Mouse (Mus musculus) stomach, embryonic 16.5 days (tissue): ENCODE measurements at regions not wholly inside any gene's neighbourhood (a gene's known extent, or its start where the extent isn't known, plus 50 kb on each side); places are given as distances from the start of the nearest gene placed in this dataset.

Experiments used
- ATAC-seq: fragments of 200-750 bp; cut with Nextera tagmentation; 2 replicates; pipeline ENCODE4 v1.8.0; 2017; ENCODE audit warnings: moderate number of reproducible peaks, moderate TSS enrichment; ENCODE audit not compliant: insufficient read depth, low FRiP score
- H3K27ac ChIP-seq: fragments of 300-500 bp; sonication (generic); 2 replicates; pipeline ENCODE4 v1.5.1; 2014; ENCODE audit warnings: low read length
- H3K27me3 ChIP-seq: fragments of 300-500 bp; sonication (generic); 2 replicates; pipeline ENCODE4 v1.6.1; 2014; ENCODE audit warnings: low read length, control low read depth, mixed read lengths; ENCODE audit not compliant: control insufficient read depth, insufficient read depth
- H3K36me3 ChIP-seq: fragments of 300-500 bp; sonication (generic); 2 replicates; pipeline ENCODE4 v1.6.1; 2014; ENCODE audit warnings: low read length; ENCODE audit not compliant: control insufficient read depth, insufficient read depth
- H3K4me1 ChIP-seq: fragments of 300-500 bp; sonication (generic); 2 replicates; pipeline ENCODE4 v1.6.1; 2014; ENCODE audit warnings: low read length, control low read depth, mixed read lengths; ENCODE audit not compliant: control insufficient read depth, insufficient read depth
- H3K4me2 ChIP-seq: fragments of 300-500 bp; sonication (generic); 2 replicates; pipeline ENCODE4 v1.6.1; 2014; ENCODE audit warnings: low read depth, low read length, mixed read lengths
- H3K4me3 ChIP-seq: fragments of 300-500 bp; sonication (generic); replicated peaks from 2 replicates; pipeline ENCODE4 v1.5.1; 2014; ENCODE audit warnings: mild to moderate bottlenecking, low read length
- H3K9ac ChIP-seq: fragments of 300-500 bp; sonication (generic); 2 replicates; pipeline ENCODE4 v1.6.1; 2014; ENCODE audit warnings: low read length
- H3K9me3 ChIP-seq: fragments of 300-500 bp; sonication (generic); replicated peaks from 2 replicates; pipeline ENCODE4 v1.6.1; 2016; ENCODE audit warnings: low read length, control low read depth; ENCODE audit not compliant: control insufficient read depth
- WGBS: fragments of 180-500 bp; shearing (Covaris S2); extraction: QIAGEN DNeasy Blood & Tissue Kit; methylation state at CpG from one replicate; pipeline ENCODE4 v1.1.7; 2014; 5-methylcytosine and 5-hydroxymethylcytosine counted together

DNA sequence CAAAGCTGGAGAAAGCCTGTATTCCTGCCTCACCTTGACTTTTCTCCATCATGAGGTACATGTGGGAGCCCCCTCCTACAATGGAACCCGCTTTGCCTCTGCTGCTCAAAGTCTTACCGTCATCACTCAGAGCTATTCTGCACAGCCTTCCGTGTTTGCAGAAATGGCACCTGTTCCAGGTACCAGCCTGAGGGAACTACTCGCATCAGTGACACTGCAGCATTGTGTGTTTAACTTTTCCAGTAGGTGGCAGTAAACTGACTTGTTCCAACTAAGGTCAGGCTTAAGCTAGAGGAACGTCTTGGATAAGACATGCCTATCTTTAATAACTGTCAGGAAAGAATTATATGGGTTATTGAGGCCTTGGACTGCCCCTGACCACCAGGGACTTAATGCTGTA lies 71.4 kb downstream of the Fam173b start:
- 45% methylated on average over 5 of the region's 5 CpGs for WGBS
- Histone ChIP-seq H3K9me3 (no peaks in the 10 kb centered on the region), H3K9ac (no peak overlapping the region), H3K4me2 (no peak overlapping the region), H3K27ac (no peak overlapping the region), H3K36me3 (no peaks in the 10 kb centered on the region), H3K4me1 (no peaks in the 10 kb centered on the region), H3K4me3 (no peak overlapping the region), H3K27me3 (no peaks in the 10 kb centered on the region)
- ATAC-seq, result no peak

DNA sequence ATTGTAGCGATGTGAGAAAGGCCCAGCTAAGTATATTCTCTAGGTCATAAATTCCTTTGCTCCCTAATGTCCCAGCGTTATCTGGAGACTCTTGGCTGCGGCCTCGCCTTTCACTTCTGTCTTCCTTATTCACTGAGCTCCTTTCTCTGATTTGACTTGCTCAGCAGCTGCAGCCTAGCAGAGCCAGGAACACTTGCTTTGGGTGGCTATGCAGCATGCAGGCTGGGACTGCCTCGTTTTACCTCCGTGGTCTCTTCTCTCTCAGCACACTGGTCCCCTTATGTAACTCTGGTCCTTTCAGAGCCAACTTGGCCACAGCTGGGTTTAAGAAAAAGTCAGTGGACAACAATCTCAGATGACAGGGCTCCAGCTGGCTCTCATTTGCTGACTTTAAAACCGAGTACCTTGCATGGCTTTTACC lies 75.1 kb downstream of the Fam173b start:
- Histone ChIP-seq H3K27me3 (no peaks in the 10 kb centered on the region), H3K4me2 (no peak overlapping the region), H3K27ac (no peak overlapping the region), H3K9ac (no peak overlapping the region), H3K36me3 (no peaks in the 10 kb centered on the region), H3K4me1 (no peaks in the 10 kb centered on the region), H3K4me3 (no peak overlapping the region), H3K9me3 (no peaks in the 10 kb centered on the region)
- 39% methylated on average over 7 of the region's 7 CpGs for WGBS
- ATAC-seq, result no peak

DNA sequence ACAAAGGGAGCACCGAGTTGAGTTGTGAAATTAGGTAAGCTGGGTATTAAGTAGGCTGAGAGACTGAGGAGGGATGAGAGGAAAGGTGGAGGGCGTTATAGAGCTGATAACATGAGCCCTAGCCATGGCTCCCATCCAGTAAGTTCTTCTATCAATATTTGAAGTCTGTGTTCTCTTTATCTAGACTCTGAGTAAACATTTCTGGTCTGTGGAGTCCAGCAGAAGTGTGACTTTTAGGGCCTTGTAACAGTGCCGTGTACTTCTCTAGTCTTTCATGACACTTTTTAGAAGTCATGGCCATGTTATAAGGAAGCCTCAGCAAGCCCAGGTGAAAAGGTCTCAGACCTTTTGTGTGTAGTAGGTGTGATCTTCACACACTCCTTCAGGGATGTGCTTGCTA lies 91.5 kb downstream of the Fam173b start:
- no peak overlapping the region for H3K27ac ChIP-seq
- ATAC-seq, result no peak
- no peak overlapping the region for H3K4me2 ChIP-seq
- no peak overlapping the region for H3K9ac ChIP-seq
- no peaks in the 10 kb centered on the region for H3K4me1 ChIP-seq
- H3K9me3 ChIP-seq, result no peaks in the 10 kb centered on the region
- WGBS, result 53% methylated on average over 3 of the region's 3 CpGs
- H3K36me3 ChIP-seq, result no peaks in the 10 kb centered on the region
- H3K27me3 ChIP-seq, result no peaks in the 10 kb centered on the region
- no peak overlapping the region for H3K4me3 ChIP-seq

DNA sequence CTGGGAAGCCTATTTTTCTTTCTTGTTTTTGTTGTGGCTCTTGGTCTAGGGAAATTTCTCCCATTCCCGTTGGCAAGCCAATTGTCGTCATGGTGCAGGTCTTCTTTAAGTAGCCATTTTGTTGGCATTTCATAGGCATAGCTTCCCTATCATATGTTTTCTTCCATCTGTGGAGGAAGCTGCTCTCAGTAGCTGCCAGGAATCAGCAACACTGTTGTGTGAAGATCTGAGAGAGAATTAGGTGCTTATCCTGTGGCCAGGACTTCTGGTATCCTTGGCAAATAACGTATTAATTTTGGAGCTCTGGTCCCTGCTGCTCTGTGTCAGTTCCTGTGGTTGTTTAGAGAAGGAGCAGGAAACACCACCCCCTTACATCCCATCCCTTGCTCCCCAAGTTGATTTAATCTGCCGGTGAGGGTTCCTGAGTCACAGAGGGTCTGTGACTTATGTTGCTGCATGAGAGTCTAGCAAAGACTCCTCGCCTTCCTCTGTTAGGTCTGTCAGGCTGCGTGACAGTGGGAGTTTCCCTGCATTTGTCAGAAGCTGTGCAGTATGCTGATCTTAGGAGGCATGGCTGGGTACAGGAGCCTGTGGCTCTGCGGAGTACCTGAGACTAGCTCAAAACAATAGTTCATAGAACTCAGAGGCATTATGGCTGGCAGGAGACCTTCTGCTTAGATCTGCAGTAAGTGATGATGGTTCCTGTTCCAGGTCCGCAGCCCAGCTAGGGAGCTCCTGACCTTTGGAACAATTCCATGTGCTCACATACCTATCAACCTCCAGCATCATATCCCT lies 93.4 kb downstream of the Fam173b start:
- Histone ChIP-seq H3K27me3 (no peaks in the 10 kb centered on the region), H3K36me3 (no peaks in the 10 kb centered on the region), H3K9ac (no peak overlapping the region), H3K27ac (no peak overlapping the region), H3K4me3 (no peak overlapping the region), H3K4me1 (no peaks in the 10 kb centered on the region), H3K4me2 (no peak overlapping the region), H3K9me3 (no peaks in the 10 kb centered on the region)
- ATAC-seq, result no peak
- 78% methylated on average over 8 of the region's 8 CpGs for WGBS

DNA sequence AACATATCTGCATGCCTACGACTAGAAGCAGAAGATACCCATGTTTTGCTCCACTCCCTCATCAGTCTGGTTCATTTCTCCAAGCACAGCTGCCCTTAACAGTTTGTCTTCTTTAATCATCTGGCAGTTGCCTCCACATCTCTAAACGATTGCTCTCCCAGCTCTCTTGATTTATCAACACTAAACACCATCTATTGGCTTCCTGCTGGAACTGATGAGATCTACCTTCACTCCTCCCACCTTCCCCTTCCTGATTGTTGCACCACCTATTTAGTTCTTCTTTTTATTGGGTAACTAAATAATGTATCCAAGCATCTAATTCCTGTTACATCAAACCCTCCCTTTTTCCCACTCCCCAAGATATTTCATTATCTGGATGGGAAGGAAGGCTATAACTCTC lies 101.7 kb downstream of the Fam173b start:
- Histone ChIP-seq H3K9me3 (no peaks in the 10 kb centered on the region), H3K4me2 (no peak overlapping the region), H3K27ac (no peak overlapping the region), H3K4me3 (no peak overlapping the region), H3K4me1 (no peaks in the 10 kb centered on the region), H3K27me3 (no peaks in the 10 kb centered on the region), H3K36me3 (no peaks in the 10 kb centered on the region), H3K9ac (no peak overlapping the region)
- ATAC-seq, result no peak
- 80% methylated on average over 2 of the region's 2 CpGs for WGBS

DNA sequence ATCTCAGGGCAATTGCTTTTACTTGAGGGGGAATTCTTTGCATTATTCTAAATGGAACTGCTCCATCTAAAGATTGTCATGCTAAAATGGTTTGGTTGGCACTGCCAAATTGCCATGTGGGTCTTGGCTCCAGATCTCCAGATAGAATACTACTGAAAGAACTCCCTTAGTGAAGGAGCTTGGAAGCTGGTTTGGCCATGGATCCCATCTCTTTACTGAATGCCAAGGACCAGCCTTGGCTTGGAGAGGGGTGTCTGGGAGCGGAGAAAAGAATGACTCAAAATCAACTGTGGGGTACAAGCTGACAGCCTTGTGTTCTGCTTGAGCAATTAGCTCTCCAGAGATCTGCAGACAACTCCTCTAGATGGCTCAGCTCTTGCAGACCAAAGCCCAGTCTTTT lies 105.8 kb downstream of the Fam173b start:
- H3K9ac ChIP-seq, result no peak overlapping the region
- H3K27ac ChIP-seq, result no peak overlapping the region
- no peak overlapping the region for H3K4me3 ChIP-seq
- 75% methylated on average over 1 of the region's 1 CpGs for WGBS
- H3K4me2 ChIP-seq, result no peak overlapping the region
- no peaks in the 10 kb centered on the region for H3K9me3 ChIP-seq
- H3K27me3 ChIP-seq, result no peaks in the 10 kb centered on the region
- no peak for ATAC-seq
- no peaks in the 10 kb centered on the region for H3K36me3 ChIP-seq
- no peaks in the 10 kb centered on the region for H3K4me1 ChIP-seq

DNA sequence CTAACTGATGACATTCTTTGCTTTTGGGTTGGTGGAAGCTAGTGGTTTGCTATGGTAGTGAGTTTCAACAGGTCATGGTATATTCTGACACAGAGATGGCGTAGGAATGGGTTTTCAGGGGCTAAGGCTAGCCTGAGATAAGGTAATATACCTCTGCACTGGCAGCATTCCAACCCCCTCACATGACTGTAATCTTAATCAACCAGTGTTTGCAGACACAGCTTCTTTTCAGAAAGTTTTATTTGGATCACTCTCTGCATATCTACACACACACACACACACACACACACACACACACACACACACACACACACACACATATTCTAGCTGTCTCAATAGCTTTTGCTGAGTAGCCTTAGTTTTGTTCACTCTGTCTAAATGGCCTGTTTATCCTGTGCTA lies 119.4 kb downstream of the Fam173b start:
- WGBS, result 83% methylated on average over 1 of the region's 1 CpGs
- Histone ChIP-seq H3K9ac (no peak overlapping the region), H3K4me1 (no peaks in the 10 kb centered on the region), H3K27ac (no peak overlapping the region), H3K4me2 (no peak overlapping the region), H3K4me3 (no peak overlapping the region), H3K36me3 (no peaks in the 10 kb centered on the region), H3K9me3 (no peaks in the 10 kb centered on the region), H3K27me3 (no peaks in the 10 kb centered on the region)
- ATAC-seq, result no peak

DNA sequence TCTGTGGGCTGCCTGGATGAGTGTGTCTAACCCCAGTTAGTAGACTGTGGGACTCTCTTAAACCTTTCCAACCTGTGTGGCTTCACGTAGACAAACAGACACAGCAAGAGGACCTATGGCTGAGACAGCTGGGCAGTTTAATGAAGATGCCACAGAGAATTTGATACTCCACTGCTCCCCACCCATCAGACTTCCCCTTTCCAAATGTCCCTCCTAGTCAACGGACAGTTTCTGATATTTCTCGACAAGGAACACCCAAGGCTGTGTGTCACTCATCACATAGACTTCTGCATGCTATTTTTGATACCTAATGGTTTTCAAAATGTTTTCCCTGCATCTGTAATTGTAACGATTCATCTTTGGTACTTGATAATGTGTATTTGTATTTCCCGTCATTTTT lies 120.8 kb downstream of the Fam173b start:
- H3K36me3 ChIP-seq, result no peaks in the 10 kb centered on the region
- no peak for ATAC-seq
- 82% methylated on average over 5 of the region's 5 CpGs for WGBS

DNA sequence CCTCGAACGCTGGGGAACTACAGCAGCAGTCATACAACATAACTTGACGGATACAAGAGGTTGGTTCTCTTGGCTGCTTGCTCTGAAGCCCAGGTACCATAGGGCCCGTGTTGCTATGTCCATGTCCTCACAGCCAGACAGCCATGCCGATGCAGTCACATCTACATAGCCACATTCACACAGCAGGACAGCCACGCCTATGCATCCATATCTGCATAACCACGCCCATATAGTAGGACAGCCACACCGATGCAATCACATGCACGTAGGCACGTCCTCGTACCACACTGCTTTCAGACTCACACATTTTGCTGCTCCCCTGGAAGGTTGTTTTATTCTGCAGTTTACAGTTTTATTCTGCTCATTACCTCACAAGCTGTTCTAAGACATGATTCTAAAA lies 122.6 kb downstream of the Fam173b start:
- ATAC-seq, result peak; percentile 50; the same call in 1 of the 2 replicates
- 49% methylated on average over 11 of the region's 11 CpGs for WGBS
- no peak overlapping the region for H3K4me2 ChIP-seq

More for the DNA sequence above, 120.8 kb downstream of the Fam173b start:
- Histone ChIP-seq H3K9me3 (no peaks in the 10 kb centered on the region), H3K4me2 (no peak overlapping the region), H3K9ac (no peak overlapping the region), H3K27me3 (no peaks in the 10 kb centered on the region), H3K4me3 (no peak overlapping the region), H3K4me1 (no peaks in the 10 kb centered on the region), H3K27ac (no peak overlapping the region)

More for the DNA sequence above, 122.6 kb downstream of the Fam173b start:
- no peaks in the 10 kb centered on the region for H3K36me3 ChIP-seq
- H3K27me3 ChIP-seq, result no peaks in the 10 kb centered on the region
- no peaks in the 10 kb centered on the region for H3K9me3 ChIP-seq
- H3K4me3 ChIP-seq, result no peak overlapping the region
- no peaks in the 10 kb centered on the region for H3K4me1 ChIP-seq
- H3K9ac ChIP-seq, result no peak overlapping the region
- no peak overlapping the region for H3K27ac ChIP-seq
